Mouse (Mus musculus) CH12.LX (cell line): ENCODE data around the gene Il17c. TPM values are rescaled to one million over a fixed set of nuclear protein-coding genes. Genes with fewer than 3 reads are reported as not detected.

Experiments used
- DNase-seq: peaks from one replicate; pipeline ENCODE4 v3.0.0-alpha.2; 2013; ENCODE audit errors: extremely low read depth
- H3K27ac ChIP-seq: 2 replicates; pipeline ENCODE4 v1.5.1; 2012; ENCODE audit warnings: low read depth, mild to moderate bottlenecking, control low read depth, moderate library complexity; ENCODE audit not compliant: insufficient read depth
- H3K27me3 ChIP-seq: replicated peaks from 2 replicates; pipeline ENCODE3; 2012; ENCODE audit warnings: inconsistent platforms
- H3K36me3 ChIP-seq, 2 experiments: replicated peaks in 1 of 2; 2 replicates each; pipeline versions ENCODE3 to v1.6.1; 2012; ENCODE audit warnings: inconsistent platforms in 1 of 2, low read length in 1 of 2, mild to moderate bottlenecking in 1 of 2, mixed read lengths in 1 of 2, moderate library complexity in 1 of 2; ENCODE audit not compliant: control insufficient read depth in 1 of 2, insufficient read depth in 1 of 2
- H3K4me1 ChIP-seq, 2 experiments: 2 replicates each; pipeline ENCODE4 v1.6.1; 2012; ENCODE audit warnings: inconsistent platforms in 1 of 2, moderate library complexity in 1 of 2; ENCODE audit not compliant: insufficient read depth in 2 of 2, control insufficient read depth in 1 of 2
- H3K4me2 ChIP-seq: 2 replicates; pipeline ENCODE4 v1.6.1; 2012; ENCODE audit warnings: low read depth, mild to moderate bottlenecking, control low read depth; ENCODE audit not compliant: poor library complexity, insufficient read depth, severe bottlenecking
- H3K4me3 ChIP-seq, 3 experiments: fragments of 150-350 bp in 1 of 3; sonication (generic) in 1 of 3; replicated peaks in 1 of 3; 2 replicates each; pipeline versions ENCODE3 to v1.5.1; 2011 to 2012; ENCODE audit warnings: low read depth in 2 of 3, low read length in 2 of 3, mild to moderate bottlenecking in 2 of 3, moderate library complexity in 2 of 3, control low read depth in 1 of 3, improper control_type of control experiment in 1 of 3, inconsistent platforms in 1 of 3, mixed read lengths in 1 of 3; ENCODE audit not compliant: poor library complexity in 1 of 3
- H3K79me2 ChIP-seq: replicated peaks from 2 replicates; pipeline ENCODE4 v1.6.1; 2012; ENCODE audit warnings: mild to moderate bottlenecking, moderate library complexity; ENCODE audit not compliant: control insufficient read depth, poor library complexity, insufficient read depth, severe bottlenecking; ENCODE audit errors: extremely low read depth
- H3K9ac ChIP-seq: 2 replicates; pipeline ENCODE4 v1.6.1; 2012; ENCODE audit warnings: low read depth, mild to moderate bottlenecking, control low read depth, moderate library complexity; ENCODE audit not compliant: insufficient read depth
- H3K9me3 ChIP-seq: replicated peaks from 2 replicates; pipeline ENCODE3; 2012; ENCODE audit warnings: low read length, inconsistent platforms, mixed read lengths
- BHLHE40 ChIP-seq: IDR thresholded peaks from 2 replicates; pipeline ENCODE4 v1.6.1; 2011; ENCODE audit warnings: mild to moderate bottlenecking, low read depth, low read length, improper control_type of control experiment
- CHD1 ChIP-seq: IDR thresholded peaks from 2 replicates; pipeline ENCODE4 v1.6.1; 2012; ENCODE audit warnings: low read depth, low read length, improper control_type of control experiment, inconsistent platforms
- CHD2 ChIP-seq: IDR thresholded peaks from 2 replicates; pipeline ENCODE4 v1.6.1; 2011; ENCODE audit warnings: low read length, improper control_type of control experiment
- E2F4 ChIP-seq: IDR thresholded peaks from 2 replicates; pipeline ENCODE4 v1.6.1; 2011; ENCODE audit warnings: low read depth, low read length, improper control_type of control experiment; ENCODE audit not compliant: insufficient replicate concordance
- ELF1 ChIP-seq: IDR thresholded peaks from 2 replicates; pipeline ENCODE4 v1.6.1; 2014; ENCODE audit warnings: low read depth, mild to moderate bottlenecking, inconsistent platforms, low read length, improper control_type of control experiment
- ETS1 ChIP-seq: conservative IDR thresholded peaks from 2 replicates; pipeline ENCODE4 v1.6.1; 2012; ENCODE audit warnings: low read depth, mild to moderate bottlenecking, inconsistent platforms, low read length, improper control_type of control experiment, moderate library complexity
- GABPA ChIP-seq: IDR thresholded peaks from 2 replicates; pipeline ENCODE4 v1.6.1; 2012; ENCODE audit warnings: low read depth, low read length, improper control_type of control experiment, inconsistent platforms; ENCODE audit not compliant: insufficient replicate concordance
- HCFC1 ChIP-seq: IDR thresholded peaks from 2 replicates; pipeline ENCODE4 v1.6.1; 2012; ENCODE audit warnings: low read depth, mild to moderate bottlenecking, inconsistent platforms, low read length, improper control_type of control experiment
- IRF4 ChIP-seq: IDR thresholded peaks from 2 replicates; pipeline ENCODE4 v1.6.1; 2014; ENCODE audit warnings: low read depth, mild to moderate bottlenecking, inconsistent platforms, low read length, improper control_type of control experiment
- JUN ChIP-seq: IDR thresholded peaks from 2 replicates; pipeline ENCODE4 v1.6.1; 2011; ENCODE audit warnings: low read depth, mild to moderate bottlenecking, low read length, improper control_type of control experiment, moderate library complexity; ENCODE audit not compliant: insufficient read depth
- JUND ChIP-seq: conservative IDR thresholded peaks from 2 replicates; pipeline ENCODE4 v1.6.1; 2011; ENCODE audit warnings: low read depth, low read length, improper control_type of control experiment
- KAT2A ChIP-seq: IDR thresholded peaks from 2 replicates; pipeline ENCODE4 v1.6.1; 2012; ENCODE audit warnings: low read length, improper control_type of control experiment, inconsistent platforms; ENCODE audit not compliant: insufficient replicate concordance
- MAX ChIP-seq: IDR thresholded peaks from 2 replicates; pipeline ENCODE4 v1.6.1; 2011; ENCODE audit warnings: low read length, improper control_type of control experiment
- MEF2A ChIP-seq: IDR thresholded peaks from 2 replicates; pipeline ENCODE4 v1.6.1; 2014; ENCODE audit warnings: low read depth, mild to moderate bottlenecking, inconsistent platforms, low read length, improper control_type of control experiment, borderline replicate concordance
- MXI1 ChIP-seq: IDR thresholded peaks from 2 replicates; pipeline ENCODE4 v1.6.1; 2011; ENCODE audit warnings: mild to moderate bottlenecking, low read depth, low read length, improper control_type of control experiment
- NELFE ChIP-seq: IDR thresholded peaks from 2 replicates; pipeline ENCODE4 v1.6.1; 2011; ENCODE audit warnings: low read depth, low read length, improper control_type of control experiment
- NRF1 ChIP-seq: IDR thresholded peaks from 2 replicates; pipeline ENCODE4 v1.6.1; 2014; ENCODE audit warnings: low read depth, mild to moderate bottlenecking, inconsistent platforms, low read length, improper control_type of control experiment, moderate library complexity
- POLR2A ChIP-seq: IDR thresholded peaks from 2 replicates; pipeline ENCODE4 v1.6.1; 2011; ENCODE audit warnings: low read depth, mild to moderate bottlenecking, improper control_type of control experiment, low read length
- RCOR1 ChIP-seq: conservative IDR thresholded peaks from 2 replicates; pipeline ENCODE4 v1.6.1; 2012; ENCODE audit warnings: low read depth, mild to moderate bottlenecking, inconsistent platforms, low read length, improper control_type of control experiment
- SIN3A ChIP-seq: IDR thresholded peaks from 2 replicates; pipeline ENCODE4 v1.6.1; 2012; ENCODE audit warnings: low read length, improper control_type of control experiment, inconsistent platforms
- TBP ChIP-seq: conservative IDR thresholded peaks from 2 replicates; pipeline ENCODE4 v1.6.1; 2011; ENCODE audit warnings: low read depth, low read length, improper control_type of control experiment
- TCF12 ChIP-seq: IDR thresholded peaks from 2 replicates; pipeline ENCODE4 v1.6.1; 2014; ENCODE audit warnings: low read depth, mild to moderate bottlenecking, inconsistent platforms, low read length, improper control_type of control experiment
- UBTF ChIP-seq: IDR thresholded peaks from 2 replicates; pipeline ENCODE4 v1.6.1; 2012; ENCODE audit warnings: low read depth, mild to moderate bottlenecking, inconsistent platforms, low read length, improper control_type of control experiment, moderate library complexity
- ZMIZ1 ChIP-seq: IDR thresholded peaks from 2 replicates; pipeline ENCODE4 v1.6.1; 2012; ENCODE audit warnings: low read depth, mild to moderate bottlenecking, inconsistent platforms, low read length, improper control_type of control experiment
- ZNF384 ChIP-seq: IDR thresholded peaks from 2 replicates; pipeline ENCODE4 v1.6.1; 2012; ENCODE audit warnings: low read depth, low read length, improper control_type of control experiment, inconsistent platforms
- dilution Hi-C: fragments of 300-500 bp; cut with MboI; formaldehyde crosslinking; loops from 2 replicates; pipeline ENCODE4 v1.14.3; 2020; ENCODE audit warnings: low sequenced_read_pairs; ENCODE audit not compliant: extremely low pct_unique_long_range_greater_than_20kb, extremely low pct_ligation_motif_present
- in situ Hi-C: fragments of 300-500 bp; cut with MboI; formaldehyde crosslinking; loops from 3 replicates; pipeline ENCODE4 v1.14.3; 2019; ENCODE audit warnings: low sequenced_read_pairs, low pct_ligation_motif_present, low pct_unique_long_range_greater_than_20kb, mixed read lengths
- polyA plus RNA-seq: library from polyadenylated mRNA; unstranded; fragments of >175 nt; gene quantifications from 2 replicates; pipeline ENCODE4 v1.2.1, GENCODE M21; 2012; ENCODE audit warnings: low read depth; ENCODE audit not compliant: insufficient read length
- total RNA-seq, 2 experiments: library from RNA; depleted of rRNA; stranded (reverse); fragments of 300-350 nt in 1 of 2; fragments of >200 nt in 1 of 2; gene quantifications; 2 replicates each; pipeline ENCODE4 v1.2.3; 2012 to 2014

Gene Il17c
- total and polyA plus RNA-seq, 3 experiments, result 0.33 TPM; not detected in 2

DNA sequence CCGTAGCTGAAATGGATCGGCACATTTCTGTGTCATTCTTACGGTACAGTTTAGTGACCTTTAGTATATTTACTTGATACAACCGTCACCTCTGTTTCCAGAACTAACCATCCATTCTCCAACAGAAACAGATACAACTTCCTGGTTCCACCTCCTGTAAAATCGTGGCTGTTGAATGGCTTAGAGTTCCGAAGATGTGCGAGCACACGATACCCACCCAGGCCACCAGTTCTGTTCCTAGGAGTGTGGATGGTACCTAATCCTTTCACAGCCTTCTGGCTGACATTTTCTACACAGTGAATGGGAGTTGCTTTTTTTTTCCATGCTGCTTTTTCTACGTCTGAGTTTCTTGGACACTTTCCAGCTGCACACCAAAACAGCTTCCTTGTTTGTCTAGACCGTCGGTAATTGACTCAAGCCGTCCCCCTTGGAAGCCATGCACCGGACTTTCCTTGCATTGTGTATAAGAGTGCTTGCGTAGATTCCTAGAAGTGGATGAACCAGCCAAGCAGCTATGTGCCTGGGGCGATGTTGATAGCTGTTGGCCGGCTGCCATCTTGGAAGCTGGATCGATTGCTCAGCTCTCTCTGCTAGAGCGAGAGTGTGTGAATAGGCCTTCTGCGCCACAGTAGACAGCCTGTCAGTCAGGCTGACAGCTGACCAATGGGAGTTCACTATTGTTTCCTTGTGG, 22.4 kb downstream of the Il17c start:
- H3K4me2 ChIP-seq, result peak overlapping the region; percentile 69
- TF ChIP-seq ETS1 (peak; percentile 36; the same call in 1 of the 2 replicates), ZNF384 (peak; percentile 52), NELFE (0 out of 2 replicates have a peak, but pooled peaks have one; percentile 15), NRF1 (peak; percentile 68), TCF12 (peak; percentile 82), CHD2 (no peak), MEF2A (no peak), KAT2A (no peak), MXI1 (peak; percentile 54), JUND (no peak), CHD1 (peak; percentile 83), MAX (peak; percentile 32; the same call in 1 of the 2 replicates), E2F4 (no peak), GABPA (no peak), POLR2A (peak; percentile 66), JUN (no peak), IRF4 (peak; percentile 34; the same call in 1 of the 2 replicates), ZMIZ1 (no peak; the same call in 1 of the 2 replicates), TBP (peak; percentile 76), ELF1 (peak; percentile 58), SIN3A (peak; percentile 90), UBTF (no peak), BHLHE40 (0 out of 2 replicates have a peak, but pooled peaks have one; percentile 0), RCOR1 (no peak), HCFC1 (peak; percentile 82)
- TF ChIP-seq, all 38 proteins: peak for 15
- no peaks in the 10 kb centered on the region for H3K79me2 ChIP-seq
- H3K36me3 ChIP-seq, result peaks cover 8 to 24% of the 10 kb centered on the region in 2 experiments
- dilution Hi-C loops, result no loop called here
- H3K9me3 ChIP-seq, result peaks cover 3% of the 10 kb centered on the region
- peak overlapping the region; percentile 65 to 74 (median 73) for H3K4me3 ChIP-seq
- DNase-seq, result peak; percentile 86
- peak overlapping the region; percentile 72 for H3K9ac ChIP-seq
- H3K4me1 ChIP-seq, result peaks cover 4 to 32% of the 10 kb centered on the region in 2 experiments; a peak in 3 of 4 replicates
- peak overlapping the region; percentile 54 for H3K27ac ChIP-seq
- in situ Hi-C loops, result loop anchor here (25.0 kb wide), 1 partner anchor 857 kb away; the partner anchor contains the start of genes Fbxo31 and Map1lc3b
- H3K27me3 ChIP-seq, result no peaks in the 10 kb centered on the region
